Mouse (Mus musculus) brain, embryonic 14.5 days (tissue): ENCODE results near the gene Gm9857.

Experiments
- CTCF ChIP-seq: fragments of 200-500 bp; IDR thresholded peaks from 2 replicates; pipeline ENCODE4 v1.5.1; 2012; ENCODE audit warnings: inconsistent platforms, mild to moderate bottlenecking, moderate library complexity, borderline replicate concordance; ENCODE audit not compliant: insufficient read depth, insufficient read length; ENCODE audit errors: extremely low read depth
- POLR2A ChIP-seq: fragments of 200-500 bp; IDR thresholded peaks from 2 replicates; pipeline ENCODE4 v1.6.1; 2012; ENCODE audit warnings: mild to moderate bottlenecking, inconsistent platforms, borderline replicate concordance; ENCODE audit not compliant: poor library complexity, insufficient read depth, insufficient read length, severe bottlenecking; ENCODE audit errors: extremely low read depth

DNA sequence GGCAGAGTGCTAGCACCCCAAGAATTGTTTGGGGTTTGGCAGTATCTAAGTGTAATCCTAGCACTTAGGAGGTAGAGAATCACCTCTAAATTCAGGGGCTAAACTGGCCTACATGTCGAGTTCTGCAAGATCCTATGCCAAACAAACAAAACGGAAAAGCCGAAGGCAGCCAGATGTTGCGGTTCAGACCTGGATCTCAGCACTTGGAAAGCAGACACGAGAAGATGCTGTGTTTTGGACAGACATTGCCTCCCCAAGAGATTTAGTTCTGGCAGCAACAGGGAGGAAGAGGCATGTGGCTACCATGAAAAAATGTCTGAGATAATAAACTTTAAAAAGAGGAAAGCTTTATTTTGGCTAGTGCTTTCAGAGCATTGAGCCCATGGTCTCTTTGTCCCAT is 39.6 kb downstream of the Gm9857 start:
- TF ChIP-seq POLR2A, result no peak
- no peak for TF ChIP-seq CTCF
